Mouse (Mus musculus): Measurements from ENCODE around the gene Dock2.

DNA sequence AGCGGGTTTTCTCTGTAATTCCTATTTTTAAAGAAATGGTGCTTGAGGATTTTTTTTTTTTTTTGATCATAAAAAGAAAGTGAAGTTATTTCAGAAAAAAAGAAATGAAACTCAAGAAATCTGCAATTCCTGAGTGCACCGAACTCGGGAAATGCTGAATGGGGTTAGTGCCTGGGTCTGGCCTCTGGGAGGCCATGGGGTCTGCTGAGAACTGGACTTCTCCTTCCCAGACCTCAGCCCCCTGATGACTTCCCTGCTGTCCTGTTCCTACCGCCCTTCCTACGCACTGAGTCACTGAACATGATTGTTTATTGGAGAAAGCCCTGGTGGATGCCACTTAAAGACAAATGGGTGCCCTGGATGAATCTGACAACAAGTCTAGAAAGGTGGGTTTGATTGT, 356.5 kb downstream of the Dock2 start:
- no peak for TF ChIP-seq POLR2A (IDR thresholded peaks at IDR 0.05; ENCODE audit: control insufficient read depth, extremely low read depth, insufficient read depth, low read length, poor library complexity)
- TF ChIP-seq CTCF (IDR thresholded peaks at IDR 0.05; ENCODE audit: borderline replicate concordance, control insufficient read depth, extremely low read depth, insufficient read depth, low read length, poor library complexity) = no peak
